Mouse (Mus musculus) lung, postnatal 0 days (tissue): ENCODE measurements at regions not wholly inside any gene's neighbourhood (a gene's known extent, or its start where the extent isn't known, plus 50 kb on each side); places are given as distances from the start of the nearest gene placed in this dataset.

Experiments
- ATAC-seq: fragments of 200-750 bp; cut with Nextera tagmentation; 2 replicates; pipeline ENCODE4 v1.8.0; 2017; ENCODE audit warnings: moderate library complexity
- DNase-seq: peaks from one replicate; pipeline ENCODE4 v3.0.0-alpha.2; 2016; ENCODE audit warnings: low spot score
- H3K27ac ChIP-seq: fragments of 300-500 bp; sonication (generic); 2 replicates; pipeline ENCODE4 v1.5.1; 2014; ENCODE audit warnings: antibody characterized with exemption, mild to moderate bottlenecking, low read length, mixed read lengths
- H3K27me3 ChIP-seq: fragments of 300-500 bp; sonication (generic); replicated peaks from 2 replicates; pipeline ENCODE4 v1.6.1; 2014; ENCODE audit warnings: low read length, mixed read lengths; ENCODE audit not compliant: insufficient read depth
- H3K36me3 ChIP-seq: fragments of 300-500 bp; sonication (generic); 2 replicates; pipeline ENCODE4 v1.6.1; 2014; ENCODE audit warnings: low read length, mixed read lengths; ENCODE audit not compliant: insufficient read depth
- H3K4me1 ChIP-seq: fragments of 300-500 bp; sonication (generic); 2 replicates; pipeline ENCODE4 v1.6.1; 2014; ENCODE audit warnings: antibody characterized with exemption, low read depth, low read length, mixed read lengths; ENCODE audit not compliant: insufficient read depth
- H3K4me2 ChIP-seq: fragments of 300-500 bp; sonication (generic); replicated peaks from 2 replicates; pipeline ENCODE4 v1.6.1; 2014; ENCODE audit warnings: low read depth, mild to moderate bottlenecking, low read length, moderate library complexity, mixed read lengths
- H3K4me3 ChIP-seq: fragments of 300-500 bp; sonication (generic); 2 replicates; pipeline ENCODE4 v1.5.1; 2014; ENCODE audit warnings: low read depth, low read length
- H3K9ac ChIP-seq: fragments of 300-500 bp; sonication (generic); replicated peaks from 2 replicates; pipeline ENCODE4 v1.6.1; 2014; ENCODE audit warnings: low read depth, mild to moderate bottlenecking
- H3K9me3 ChIP-seq: fragments of 300-500 bp; sonication (generic); 2 replicates; pipeline ENCODE4 v1.6.1; 2016; ENCODE audit warnings: low read length, mixed read lengths
- CTCF ChIP-seq: IDR thresholded peaks from 2 replicates; pipeline ENCODE4 v1.5.1; 2016; ENCODE audit warnings: antibody characterized with exemption, mild to moderate bottlenecking
- EP300 ChIP-seq: IDR thresholded peaks from 2 replicates; pipeline ENCODE4 v1.6.1; 2016; ENCODE audit warnings: antibody characterized with exemption, mild to moderate bottlenecking, control low read depth
- whole genome bisulfite sequencing: fragments of 180-500 bp; shearing (Covaris S2); extraction: QIAGEN DNeasy Blood & Tissue Kit; methylation state at CpG from one replicate; pipeline ENCODE4 v1.1.7; 2014; 5-methylcytosine and 5-hydroxymethylcytosine counted together

DNA sequence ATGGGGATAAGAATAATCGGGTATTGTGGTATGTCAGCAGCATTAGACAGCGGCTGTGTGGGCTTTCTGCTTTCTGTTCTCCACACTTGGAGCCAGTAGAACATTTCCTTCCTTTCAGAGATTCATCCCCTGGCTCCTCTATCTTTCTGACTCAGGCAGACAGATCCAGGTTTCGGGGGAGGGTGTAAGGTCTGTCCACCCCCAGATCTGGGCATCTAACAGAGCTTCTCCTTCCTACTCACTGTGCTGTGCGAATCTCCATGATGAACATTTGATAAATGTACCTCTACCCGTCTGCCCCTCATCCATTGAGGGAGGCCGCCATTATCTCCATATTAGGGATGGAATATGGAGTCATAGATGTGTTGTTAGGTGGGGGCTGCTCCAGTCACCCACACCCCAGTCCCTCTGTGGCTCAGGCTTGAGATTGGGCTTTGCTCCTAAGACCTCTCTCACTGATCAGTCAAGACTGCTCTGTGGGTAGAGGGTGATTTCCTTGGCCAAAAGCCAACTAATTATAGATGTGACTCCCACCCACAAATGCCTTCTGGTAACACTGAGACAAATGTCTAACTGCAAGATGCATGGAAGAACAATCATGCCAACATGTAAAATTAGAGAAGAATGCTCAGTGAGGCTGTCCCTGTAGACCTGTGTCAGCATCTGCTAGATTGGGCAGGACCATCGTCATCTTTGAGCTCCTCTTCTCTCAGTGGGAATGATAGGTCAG, 163.8 kb downstream of the 1810013L24Rik start:
- Histone ChIP-seq H3K4me2 (no peak overlapping the region), H3K27ac (no peak overlapping the region), H3K4me3 (no peak overlapping the region), H3K27me3 (no peaks in the 10 kb centered on the region), H3K36me3 (no peaks in the 10 kb centered on the region), H3K9me3 (no peaks in the 10 kb centered on the region), H3K9ac (no peak overlapping the region), H3K4me1 (no peaks in the 10 kb centered on the region)
- WGBS: 84% methylated on average over 7 of the region's 7 CpGs
- DNase-seq (no peak), ATAC-seq (no peak)
- TF ChIP-seq CTCF (no peak), EP300 (no peak)

DNA sequence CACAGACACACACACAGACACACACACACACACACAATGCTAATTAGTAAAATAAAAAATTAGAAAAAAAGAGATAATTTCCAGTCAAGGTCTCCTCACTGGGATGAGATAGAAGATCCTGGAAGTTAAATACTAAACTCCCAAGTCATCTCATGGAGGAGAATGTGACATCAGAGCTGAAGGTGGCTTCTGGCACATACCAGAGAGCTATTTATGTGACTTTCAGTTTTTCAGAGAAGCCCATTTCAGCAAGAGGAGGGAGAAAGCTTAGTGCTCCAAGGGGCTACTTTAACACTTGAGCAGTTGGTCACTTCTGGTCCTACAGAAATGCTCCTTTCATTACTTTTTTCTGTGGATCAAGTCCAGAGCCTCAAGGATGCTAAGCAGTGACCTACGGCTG, 164.6 kb downstream of the 1810013L24Rik start:
- Histone ChIP-seq H3K4me3 (no peak overlapping the region), H3K27me3 (no peaks in the 10 kb centered on the region), H3K27ac (no peak overlapping the region), H3K9me3 (no peaks in the 10 kb centered on the region), H3K9ac (no peak overlapping the region), H3K36me3 (no peaks in the 10 kb centered on the region), H3K4me2 (no peak overlapping the region), H3K4me1 (no peaks in the 10 kb centered on the region)
- ATAC-seq: no peak
- DNase-seq: no peak
- TF ChIP-seq CTCF (no peak), EP300 (no peak)
- WGBS: 73% methylated on average over 1 of the region's 1 CpGs

DNA sequence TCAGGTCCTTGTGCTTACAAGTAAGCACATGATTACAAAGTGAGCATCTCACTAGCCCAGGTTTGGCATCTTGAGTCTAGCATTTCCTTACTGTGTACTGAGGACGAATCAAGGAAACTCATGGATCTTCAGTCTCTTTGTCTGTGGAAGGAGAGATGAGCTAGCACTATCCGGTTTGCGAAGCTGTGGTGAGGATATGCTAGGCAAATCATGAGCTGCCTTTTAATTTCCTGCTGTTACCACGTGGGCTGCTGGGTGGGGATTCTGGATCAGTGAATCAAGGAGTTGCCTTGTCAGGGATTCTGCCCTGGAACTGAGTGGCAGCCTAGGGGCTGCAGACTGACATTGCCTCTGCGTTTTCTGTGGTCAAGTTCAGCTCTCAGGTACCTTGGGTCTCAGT, 167.3 kb downstream of the 1810013L24Rik start:
- TF ChIP-seq CTCF: no peak
- no peak for TF ChIP-seq EP300
- Histone ChIP-seq H3K9me3 (no peaks in the 10 kb centered on the region), H3K4me3 (no peak overlapping the region), H3K27ac (no peak overlapping the region), H3K27me3 (no peaks in the 10 kb centered on the region), H3K36me3 (no peaks in the 10 kb centered on the region), H3K4me2 (no peak overlapping the region), H3K9ac (no peak overlapping the region), H3K4me1 (no peaks in the 10 kb centered on the region)
- 72% methylated on average over 5 of the region's 5 CpGs for WGBS
- DNase-seq (no peak), ATAC-seq (no peak)

- no peaks in the 10 kb centered on the region for H3K9me3 ChIP-seq
- 21% methylated on average over 6 of the region's 6 CpGs for whole genome bisulfite sequencing
- peak; percentile 45 for DNase-seq
- H3K4me3 ChIP-seq: no peak overlapping the region
- no peaks in the 10 kb centered on the region for H3K36me3 ChIP-seq
- H3K9ac ChIP-seq: no peak overlapping the region
- no peak for TF ChIP-seq EP300
- TF ChIP-seq CTCF: no peak
- no peaks in the 10 kb centered on the region for H3K4me1 ChIP-seq
- H3K27ac ChIP-seq: no peak overlapping the region
- peak; percentile 25 for ATAC-seq
- no peak overlapping the region for H3K4me2 ChIP-seq
- no peaks in the 10 kb centered on the region for H3K27me3 ChIP-seq
These were observed 174.1 kb downstream of the 1810013L24Rik start for GRCm38 (mm10) chr16:9004012-9004411.

- no peaks in the 10 kb centered on the region for H3K9me3 ChIP-seq
- H3K4me3 ChIP-seq: no peak overlapping the region
- ATAC-seq (no peak), DNase-seq (no peak)
- H3K4me2 ChIP-seq: no peak overlapping the region
- no peaks in the 10 kb centered on the region for H3K36me3 ChIP-seq
- no peaks in the 10 kb centered on the region for H3K27me3 ChIP-seq
- TF ChIP-seq EP300: no peak
- peak; percentile 30 for TF ChIP-seq CTCF
- no peaks in the 10 kb centered on the region for H3K4me1 ChIP-seq
- no peak overlapping the region for H3K9ac ChIP-seq
- H3K27ac ChIP-seq: no peak overlapping the region
- WGBS: 31% methylated on average over 5 of the region's 5 CpGs
These were observed 176.0 kb downstream of the 1810013L24Rik start for GRCm38 (mm10) chr16:9005933-9006332.

- Histone ChIP-seq H3K9me3 (no peaks in the 10 kb centered on the region), H3K4me2 (no peak overlapping the region), H3K36me3 (no peaks in the 10 kb centered on the region), H3K27me3 (no peaks in the 10 kb centered on the region), H3K4me3 (no peak overlapping the region), H3K4me1 (no peaks in the 10 kb centered on the region), H3K27ac (no peak overlapping the region), H3K9ac (no peak overlapping the region)
- peak; percentile 96 for TF ChIP-seq CTCF
- no peak for TF ChIP-seq EP300
- DNase-seq (peak; percentile 67), ATAC-seq (peak; percentile 77)
- WGBS: 14% methylated on average over 19 of the region's 19 CpGs
These were observed 179.6 kb downstream of the 1810013L24Rik start for GRCm38 (mm10) chr16:9009361-9010083.
